Mouse (Mus musculus) stomach, embryonic 15.5 days (tissue): Measurements from ENCODE around the gene Cdkl1. TPM values are rescaled to one million over a fixed set of nuclear protein-coding genes. Genes with fewer than 3 reads are reported as not detected.

Experiments used
- ATAC-seq: fragments of 200-750 bp; cut with Nextera tagmentation; 2 replicates; pipeline ENCODE4 v1.8.0; 2017; ENCODE audit warnings: low read depth, moderate number of reproducible peaks, moderate TSS enrichment; ENCODE audit not compliant: insufficient read depth, low FRiP score
- H3K27ac ChIP-seq: fragments of 300-500 bp; sonication (generic); 2 replicates; pipeline ENCODE4 v1.5.1; 2015; ENCODE audit warnings: mild to moderate bottlenecking, inconsistent platforms
- H3K27me3 ChIP-seq: fragments of 300-500 bp; sonication (generic); replicated peaks from 2 replicates; pipeline ENCODE4 v1.6.1; 2015; ENCODE audit warnings: inconsistent platforms
- H3K36me3 ChIP-seq: fragments of 300-500 bp; sonication (generic); 2 replicates; pipeline ENCODE4 v1.6.1; 2015; ENCODE audit warnings: inconsistent platforms
- H3K4me1 ChIP-seq: fragments of 300-500 bp; sonication (generic); 2 replicates; pipeline ENCODE4 v1.6.1; 2015; ENCODE audit warnings: inconsistent platforms
- H3K4me2 ChIP-seq: fragments of 300-500 bp; sonication (generic); 2 replicates; pipeline ENCODE4 v1.6.1; 2015; ENCODE audit warnings: mild to moderate bottlenecking, inconsistent platforms
- H3K4me3 ChIP-seq: fragments of 300-500 bp; sonication (generic); replicated peaks from 2 replicates; pipeline ENCODE4 v1.5.1; 2015; ENCODE audit warnings: inconsistent platforms
- H3K9ac ChIP-seq: fragments of 300-500 bp; sonication (generic); 2 replicates; pipeline ENCODE4 v1.6.1; 2015; ENCODE audit warnings: inconsistent platforms
- H3K9me3 ChIP-seq: fragments of 300-500 bp; sonication (generic); 2 replicates; pipeline ENCODE4 v1.6.1; 2016; ENCODE audit warnings: inconsistent platforms
- WGBS: fragments of 180-500 bp; shearing (Covaris S2); methylation state at CpG from one replicate; pipeline ENCODE4 v1.1.7; 2015; 5-methylcytosine and 5-hydroxymethylcytosine counted together
- polyA plus RNA-seq: library from polyadenylated mRNA; unstranded; fragments of >200 nt; fragmentation: Nextera tagmentation; extraction: Ambion mirVana; gene quantifications from 2 replicates; pipeline ENCODE4 v1.2.1, GENCODE M21; 2015

Gene Cdkl1
- polyA plus RNA-seq, 1 experiment from 2014 or later = 4.2 TPM

DNA sequence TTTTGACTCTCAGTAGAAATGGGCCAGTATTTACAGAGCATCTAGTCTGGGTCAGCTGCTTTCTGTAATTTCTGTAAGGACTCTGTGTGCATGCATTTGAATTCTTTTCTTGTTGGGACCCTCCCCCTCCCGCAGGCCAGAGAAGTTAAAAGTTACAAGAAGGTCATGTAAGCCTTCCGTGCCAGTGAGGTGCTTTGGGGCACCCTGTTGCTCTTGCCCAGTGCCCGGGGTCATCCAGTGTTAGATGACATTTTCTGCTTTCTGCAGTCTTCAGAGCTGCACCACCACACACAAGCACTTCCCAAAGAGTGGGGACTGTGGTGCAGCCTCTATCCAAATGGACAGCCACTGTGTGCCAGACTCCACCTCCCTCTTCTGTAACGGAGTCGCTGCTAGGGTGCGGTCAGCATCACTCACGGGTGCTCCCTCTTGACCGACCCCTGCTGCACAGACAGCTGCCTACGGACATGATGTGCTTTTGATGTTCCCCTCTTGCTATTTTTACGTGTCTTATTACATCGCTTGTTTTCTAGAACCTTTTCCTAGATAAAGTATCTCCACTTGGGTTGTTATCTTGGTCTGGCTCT is 16.4 kb upstream of the Cdkl1 start:
- no peak overlapping the region for H3K9ac ChIP-seq
- H3K36me3 ChIP-seq = peaks cover 23% of the 10 kb centered on the region
- H3K4me2 ChIP-seq = no peak overlapping the region
- no peak overlapping the region for H3K4me3 ChIP-seq
- no peaks in the 10 kb centered on the region for H3K27me3 ChIP-seq
- H3K4me1 ChIP-seq = peaks cover 3% of the 10 kb centered on the region; the same call in 1 of the 2 replicates
- WGBS = 70% methylated on average over 11 of the region's 11 CpGs
- H3K9me3 ChIP-seq = no peaks in the 10 kb centered on the region
- ATAC-seq = no peak
- H3K27ac ChIP-seq = no peak overlapping the region

DNA sequence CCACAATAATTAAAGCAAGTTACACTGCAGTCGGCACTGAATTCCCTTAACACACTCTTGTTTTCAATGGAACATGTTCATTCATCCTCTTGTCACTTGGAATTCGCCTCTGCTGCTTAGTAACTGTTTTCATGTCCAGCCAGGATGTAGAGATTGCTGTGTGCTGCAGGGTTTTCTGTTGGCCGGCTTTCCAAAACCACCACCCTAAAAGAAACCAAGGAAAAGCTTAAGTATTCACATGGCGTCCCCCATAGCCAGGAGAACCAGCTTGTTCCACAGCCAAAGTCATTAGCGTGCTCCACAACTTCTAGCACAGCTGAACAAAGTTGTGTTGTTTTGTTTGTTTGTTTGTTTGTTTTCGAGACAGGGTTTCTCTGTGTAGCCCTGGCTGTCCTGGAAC is 14.1 kb upstream of the Cdkl1 start:
- Histone ChIP-seq H3K27me3 (no peaks in the 10 kb centered on the region), H3K36me3 (peaks cover 23% of the 10 kb centered on the region), H3K4me2 (no peak overlapping the region), H3K4me3 (no peak overlapping the region), H3K9me3 (no peaks in the 10 kb centered on the region), H3K27ac (no peak overlapping the region), H3K9ac (no peak overlapping the region), H3K4me1 (no peaks in the 10 kb centered on the region)
- no peak for ATAC-seq
- WGBS = 88% methylated on average over 6 of the region's 6 CpGs

DNA sequence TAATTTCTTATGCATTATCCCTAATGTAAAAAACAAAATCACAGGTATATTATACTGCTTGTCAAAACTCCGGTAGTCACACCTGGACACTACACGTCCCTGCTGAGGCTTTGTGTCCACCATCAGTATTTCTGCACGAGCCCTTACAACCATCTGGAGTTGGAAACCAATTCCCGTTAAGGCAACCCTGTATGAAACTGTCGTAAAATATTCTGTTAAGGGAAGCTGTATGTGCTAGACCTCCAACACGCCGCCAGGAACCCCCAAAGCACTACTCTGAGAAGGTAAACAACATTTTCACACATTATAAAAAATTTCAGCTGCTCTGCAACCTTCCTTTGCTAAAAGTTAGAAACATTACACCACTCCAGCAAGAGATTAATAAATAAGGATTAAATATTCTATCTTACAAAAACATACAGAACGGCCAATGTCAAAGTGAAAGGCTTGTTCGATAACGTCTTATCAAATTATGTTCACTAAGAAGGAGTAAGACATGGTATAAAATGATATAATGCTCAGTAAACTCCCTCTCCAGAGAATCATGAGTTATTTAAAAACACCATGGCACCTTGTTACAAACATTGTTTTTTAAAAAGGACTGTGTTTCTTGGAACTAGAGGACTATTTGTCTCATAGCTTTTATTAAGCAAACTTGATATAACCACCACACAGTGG is 13.5 kb upstream of the Cdkl1 start:
- WGBS = 85% methylated on average over 10 of the region's 10 CpGs
- no peak overlapping the region for H3K4me2 ChIP-seq
- H3K4me1 ChIP-seq = no peaks in the 10 kb centered on the region
- H3K9me3 ChIP-seq = no peaks in the 10 kb centered on the region
- no peak overlapping the region for H3K9ac ChIP-seq
- H3K27ac ChIP-seq = no peak overlapping the region
- H3K4me3 ChIP-seq = no peak overlapping the region
- no peaks in the 10 kb centered on the region for H3K27me3 ChIP-seq
- ATAC-seq = no peak
- peaks cover 23% of the 10 kb centered on the region for H3K36me3 ChIP-seq

DNA sequence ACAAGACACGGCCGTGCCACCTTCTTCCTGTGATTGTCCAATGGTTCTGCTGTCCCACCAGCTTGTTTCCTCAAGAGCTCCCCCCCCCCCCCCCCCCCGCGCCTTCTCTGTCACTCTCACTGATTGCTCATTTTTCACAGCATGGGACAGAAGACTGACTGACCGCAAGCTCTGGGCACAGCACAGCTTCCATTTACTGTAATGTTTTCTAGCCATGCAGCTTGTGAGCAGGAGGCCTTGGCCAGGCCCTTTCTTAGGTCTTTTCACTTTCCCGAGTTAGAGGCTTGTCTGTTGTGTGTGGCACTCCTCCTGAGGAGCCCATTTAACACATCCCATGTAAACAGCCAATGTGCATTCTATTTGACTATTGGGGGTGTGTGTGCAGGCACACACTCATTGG is 12.1 kb upstream of the Cdkl1 start:
- no peak overlapping the region for H3K27ac ChIP-seq
- no peak overlapping the region for H3K4me3 ChIP-seq
- no peak overlapping the region for H3K9ac ChIP-seq
- ATAC-seq = no peak
- 91% methylated on average over 6 of the region's 6 CpGs for WGBS
- no peaks in the 10 kb centered on the region for H3K4me1 ChIP-seq
- no peaks in the 10 kb centered on the region for H3K27me3 ChIP-seq
- peaks cover 19% of the 10 kb centered on the region for H3K36me3 ChIP-seq
- H3K9me3 ChIP-seq = no peaks in the 10 kb centered on the region
- H3K4me2 ChIP-seq = no peak overlapping the region

DNA sequence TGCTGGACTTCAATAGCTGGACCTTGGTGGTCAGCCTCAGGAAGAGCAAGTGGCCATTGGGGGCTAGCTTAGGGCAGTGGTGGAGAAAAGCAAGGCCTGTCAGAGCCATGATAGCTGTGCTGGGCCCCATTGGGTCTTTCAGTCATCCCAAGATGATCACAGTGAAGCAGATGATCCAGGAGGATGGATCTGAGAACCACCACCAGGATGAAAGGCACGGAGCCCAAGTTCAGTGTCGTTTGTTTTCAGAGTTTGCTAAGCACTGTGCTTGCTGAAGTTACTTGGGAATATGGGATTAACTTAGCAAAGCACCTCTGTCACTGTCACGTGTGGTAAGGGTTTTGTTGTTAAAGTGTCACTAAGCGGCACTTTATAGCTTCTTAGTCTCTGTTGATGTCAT is 9.5 kb upstream of the Cdkl1 start:
- no peak overlapping the region for H3K4me2 ChIP-seq
- H3K27ac ChIP-seq = no peak overlapping the region
- 85% methylated on average over 4 of the region's 4 CpGs for WGBS
- H3K4me3 ChIP-seq = no peak overlapping the region
- no peak overlapping the region for H3K9ac ChIP-seq
- no peaks in the 10 kb centered on the region for H3K4me1 ChIP-seq
- ATAC-seq = no peak
- no peaks in the 10 kb centered on the region for H3K27me3 ChIP-seq
- peaks cover 12% of the 10 kb centered on the region; the same call in 1 of the 2 replicates for H3K36me3 ChIP-seq
- no peaks in the 10 kb centered on the region for H3K9me3 ChIP-seq

DNA sequence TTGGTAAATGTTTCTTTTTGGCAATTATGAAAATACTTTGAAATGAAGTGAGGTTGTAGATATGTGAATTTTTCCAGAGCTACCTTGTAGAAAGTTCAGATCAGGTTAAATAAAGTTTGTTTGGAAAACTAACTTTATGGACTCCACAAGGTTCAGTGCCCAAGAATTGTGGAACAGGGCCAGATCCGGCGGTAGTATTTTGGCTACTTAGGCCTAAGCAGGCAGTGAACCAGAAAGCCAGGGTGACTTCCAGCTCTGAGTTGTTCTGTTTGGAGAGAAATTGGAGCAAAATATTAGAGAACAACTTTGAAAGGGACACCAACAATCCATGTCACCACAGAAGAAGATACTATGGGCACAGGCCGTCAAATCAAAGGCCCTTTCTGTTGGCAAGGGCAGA is 5.2 kb upstream of the Cdkl1 start:
- Histone ChIP-seq H3K4me2 (no peak overlapping the region), H3K4me1 (no peaks in the 10 kb centered on the region), H3K9me3 (no peaks in the 10 kb centered on the region), H3K27me3 (no peaks in the 10 kb centered on the region), H3K9ac (no peak overlapping the region), H3K4me3 (no peak overlapping the region), H3K36me3 (no peaks in the 10 kb centered on the region), H3K27ac (no peak overlapping the region)
- WGBS = 87% methylated on average over 3 of the region's 3 CpGs
- no peak for ATAC-seq

DNA sequence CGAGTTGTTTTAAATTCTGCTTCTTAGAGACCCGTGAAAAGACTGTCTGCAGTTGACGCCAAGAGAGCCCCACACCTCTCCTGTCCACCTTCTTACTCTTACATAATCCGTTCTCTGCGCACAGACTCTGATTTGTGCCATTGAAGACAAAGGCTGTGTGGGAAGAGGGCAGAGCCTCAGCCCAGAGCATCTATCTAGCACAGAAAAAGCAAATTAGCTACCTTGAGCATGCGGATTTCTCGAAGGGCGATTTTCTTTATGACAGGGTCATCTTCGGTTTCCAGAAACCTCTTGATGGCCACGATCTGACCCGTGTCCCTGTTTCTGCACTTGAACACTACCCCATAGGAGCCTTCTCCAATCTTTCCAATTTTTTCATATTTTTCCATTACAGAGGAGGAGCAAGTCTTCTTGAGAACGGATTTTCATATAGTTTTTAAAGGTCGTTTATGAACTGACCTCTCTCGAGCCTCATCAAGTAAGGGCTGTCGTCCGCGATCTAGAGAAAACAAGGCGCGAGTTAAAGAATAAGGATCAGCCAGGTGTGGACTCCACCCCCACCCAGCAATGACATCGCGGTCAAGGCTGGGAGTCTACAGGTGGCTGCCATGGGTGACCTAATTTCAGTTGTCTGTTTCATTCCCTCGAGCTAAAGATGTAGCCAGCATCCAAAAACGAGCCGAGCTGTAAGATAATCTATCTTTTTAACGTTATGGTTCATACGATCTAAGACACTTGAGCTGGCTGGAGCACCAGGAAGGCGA is 1.1 kb downstream of the Cdkl1 start:
- Histone ChIP-seq H3K27me3 (no peaks in the 10 kb centered on the region; the same call in 1 of the 2 replicates), H3K4me3 (peak overlapping the region; percentile 55), H3K4me1 (peaks cover 13% of the 10 kb centered on the region), H3K9ac (peak overlapping the region; percentile 32; the same call in 1 of the 2 replicates), H3K36me3 (no peaks in the 10 kb centered on the region), H3K27ac (no peak overlapping the region), H3K9me3 (no peaks in the 10 kb centered on the region), H3K4me2 (peak overlapping the region; percentile 99)
- WGBS = 34% methylated on average over 27 of the region's 27 CpGs
- ATAC-seq = peak; percentile 41; the same call in 1 of the 2 replicates

DNA sequence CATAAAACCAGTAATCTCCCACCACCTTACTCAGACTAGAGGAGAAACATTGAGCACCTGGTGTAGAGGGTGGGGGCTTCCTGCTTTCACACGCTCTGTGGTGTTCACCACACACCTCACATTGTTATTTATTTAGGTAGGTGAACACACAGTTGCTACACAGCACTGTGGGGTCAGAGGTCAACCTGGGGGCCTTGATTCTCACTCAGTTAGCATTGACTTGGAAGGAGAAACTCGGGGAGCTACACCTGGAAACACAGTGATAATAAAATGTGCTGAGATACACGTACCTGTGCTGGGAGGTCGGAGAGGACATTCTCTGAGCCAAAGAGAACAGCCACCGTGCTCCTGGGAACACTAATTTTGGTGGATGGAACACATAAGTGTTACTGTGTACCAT is 2.7 kb downstream of the Cdkl1 start:
- WGBS = 69% methylated on average over 5 of the region's 5 CpGs
- Histone ChIP-seq H3K27ac (no peak overlapping the region), H3K27me3 (no peaks in the 10 kb centered on the region; the same call in 1 of the 2 replicates), H3K4me1 (peaks cover 13% of the 10 kb centered on the region), H3K4me3 (no peak overlapping the region), H3K9ac (no peak overlapping the region), H3K4me2 (no peak overlapping the region), H3K9me3 (no peaks in the 10 kb centered on the region), H3K36me3 (no peaks in the 10 kb centered on the region)
- ATAC-seq = no peak

DNA sequence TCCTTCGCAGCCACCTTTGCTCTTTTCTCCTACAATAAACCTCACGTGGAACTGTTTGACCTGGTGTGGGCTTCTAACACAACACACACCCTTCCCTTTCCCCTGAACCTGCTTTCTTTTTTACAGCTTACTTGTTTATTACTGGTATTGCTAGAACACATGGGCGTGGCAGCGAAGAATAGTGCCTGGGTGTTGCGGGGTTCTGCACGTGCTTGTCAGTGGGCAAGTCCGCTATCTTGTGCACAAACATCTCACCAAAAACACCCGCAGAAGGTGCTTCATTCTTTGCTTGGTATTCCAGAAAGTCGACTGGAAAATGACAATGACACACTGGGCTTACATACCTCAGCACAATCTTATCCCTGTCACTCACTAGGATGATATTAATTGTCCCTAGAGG is 5.6 kb downstream of the Cdkl1 start:
- Histone ChIP-seq H3K27me3 (no peaks in the 10 kb centered on the region; the same call in 1 of the 2 replicates), H3K4me2 (no peak overlapping the region), H3K4me3 (no peak overlapping the region), H3K27ac (no peak overlapping the region), H3K9me3 (no peaks in the 10 kb centered on the region), H3K4me1 (peaks cover 7% of the 10 kb centered on the region; the same call in 1 of the 2 replicates), H3K9ac (no peak overlapping the region), H3K36me3 (no peaks in the 10 kb centered on the region)
- no peak for ATAC-seq
- WGBS = 78% methylated on average over 9 of the region's 9 CpGs

DNA sequence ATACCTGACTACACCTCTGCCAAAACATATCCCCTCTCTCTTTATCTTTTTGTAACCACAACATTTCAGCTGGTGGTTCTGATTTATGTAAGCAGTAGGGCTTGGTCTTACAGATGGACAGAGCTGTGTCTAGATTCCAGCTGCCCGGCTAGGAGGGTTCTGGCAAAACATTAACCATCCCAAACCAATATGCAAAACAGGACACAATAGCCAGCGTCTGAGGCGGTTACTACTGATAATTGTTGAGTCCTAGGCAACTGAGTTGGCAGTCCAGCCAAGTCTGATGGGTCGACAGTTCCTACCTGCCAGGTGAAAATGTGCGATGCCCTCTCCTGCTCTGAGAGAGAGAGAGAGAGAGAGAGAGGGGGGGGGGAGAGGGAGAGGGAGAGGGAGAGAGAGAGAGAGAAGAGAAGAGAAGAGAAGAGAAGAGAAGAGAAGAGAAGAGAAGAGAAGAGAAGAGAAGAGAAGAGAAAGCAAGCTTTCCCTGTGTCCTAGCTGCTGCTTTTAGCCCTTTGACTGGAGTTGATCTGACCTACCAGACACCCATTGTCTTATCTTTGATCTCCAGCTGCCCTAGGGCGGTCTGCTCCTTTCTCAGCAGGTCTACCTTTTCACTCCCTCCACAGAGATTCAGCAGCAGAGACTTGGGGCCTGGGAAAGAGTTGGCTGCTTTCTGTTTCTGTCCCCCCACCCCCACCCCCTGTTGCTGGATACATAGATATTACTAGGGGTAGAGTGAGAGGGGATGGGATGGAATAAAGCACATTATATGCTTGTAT is 7.6 kb downstream of the Cdkl1 start:
- WGBS = 49% methylated on average over 6 of the region's 6 CpGs
- Histone ChIP-seq H3K27me3 (no peaks in the 10 kb centered on the region), H3K9ac (no peak overlapping the region), H3K36me3 (no peaks in the 10 kb centered on the region), H3K9me3 (no peaks in the 10 kb centered on the region), H3K4me1 (0 out of 2 replicates have a peak, but pooled peaks cover 2% of the 10 kb centered on the region), H3K4me3 (no peak overlapping the region), H3K4me2 (no peak overlapping the region), H3K27ac (no peak overlapping the region)
- peak; percentile 83 for ATAC-seq

DNA sequence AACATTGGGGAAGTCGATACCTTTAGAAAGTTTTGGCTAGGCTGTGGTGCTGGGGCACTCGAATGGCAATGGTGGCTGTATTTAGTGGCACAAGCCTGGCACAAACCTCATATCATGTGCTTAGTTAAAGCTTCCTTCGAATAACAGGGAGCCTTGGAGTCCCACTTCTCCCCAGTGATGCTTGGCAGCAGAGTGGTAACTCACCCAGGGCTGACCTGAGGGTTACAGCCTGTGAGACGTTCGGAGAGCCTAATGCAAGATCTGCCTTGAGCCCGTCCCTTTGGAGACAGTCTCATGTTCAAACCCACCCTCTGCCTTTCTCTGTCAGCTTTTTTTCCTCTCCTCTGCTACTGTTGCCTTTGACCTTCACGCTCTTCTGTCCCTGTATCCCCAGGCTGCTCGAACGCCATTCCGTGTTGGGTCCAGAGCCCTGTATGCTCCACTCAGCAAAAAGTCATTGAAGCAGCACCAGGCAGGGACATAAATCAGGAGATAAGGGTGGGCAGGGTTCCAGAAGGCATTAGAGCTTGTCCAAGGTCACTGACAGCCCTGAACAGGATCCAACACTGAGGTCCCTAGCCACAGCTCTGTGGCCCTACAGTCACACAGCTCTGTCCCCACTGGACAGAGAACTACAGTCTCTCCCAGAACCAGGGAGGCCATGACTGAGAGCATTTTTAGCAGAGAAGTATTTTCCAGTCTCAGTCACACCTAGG is 9.0 kb downstream of the Cdkl1 start:
- Histone ChIP-seq H3K4me1 (peaks cover 6% of the 10 kb centered on the region; the same call in 1 of the 2 replicates), H3K4me3 (no peak overlapping the region), H3K36me3 (no peaks in the 10 kb centered on the region), H3K9me3 (no peaks in the 10 kb centered on the region), H3K27me3 (no peaks in the 10 kb centered on the region), H3K27ac (no peak overlapping the region), H3K4me2 (no peak overlapping the region), H3K9ac (no peak overlapping the region)
- peak; percentile 54; the same call in 1 of the 2 replicates for ATAC-seq
- WGBS = 76% methylated on average over 10 of the region's 10 CpGs
